Mouse (Mus musculus): ENCODE results near the gene Srgap3.

GRCm38 (mm10) chr6:112770996-112771395 lies 176.1 kb downstream of the Srgap3 start:
- TF ChIP-seq POLR2A (IDR thresholded peaks at IDR 0.05; ENCODE audit: control insufficient read depth, low read depth, low read length) (no peak), CTCF (IDR thresholded peaks at IDR 0.05; ENCODE audit: control insufficient read depth, insufficient read depth, insufficient replicate concordance, low read depth, low read length) (no peak)
